Mouse (Mus musculus): Measurements from ENCODE around the gene Anxa5.

Anxa5 gene

DNA sequence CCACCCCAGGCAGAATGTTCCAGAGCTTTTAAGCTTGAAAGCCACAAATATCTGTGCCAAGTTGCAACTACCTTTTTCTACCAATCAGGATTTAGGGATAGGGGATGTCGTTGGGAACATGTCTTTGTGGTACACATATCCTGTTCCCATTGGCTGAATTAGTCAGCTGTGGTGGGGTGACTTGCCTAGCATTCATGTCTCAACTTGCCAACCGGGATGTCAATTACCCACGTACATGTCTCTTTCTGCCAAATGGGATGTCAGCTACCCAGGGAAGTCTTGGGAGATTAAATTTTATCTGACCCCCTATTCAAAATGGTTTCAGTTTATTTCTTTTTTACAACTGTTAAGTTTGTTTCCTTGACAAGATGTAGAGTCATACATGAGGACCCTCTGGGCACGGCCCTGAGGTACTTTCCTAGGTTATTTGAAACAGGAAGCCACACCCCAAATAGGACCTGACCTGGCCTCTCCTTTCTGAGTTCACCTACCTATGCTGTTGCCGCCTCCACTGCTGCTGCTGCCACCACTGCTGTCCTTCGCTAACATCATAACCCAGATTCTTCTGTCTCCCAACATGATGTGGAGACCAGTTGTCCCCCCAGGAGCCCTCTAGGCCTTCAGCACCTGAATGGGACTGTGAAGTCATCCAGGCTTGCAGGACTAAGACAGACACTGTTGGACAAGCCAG lies 13.3 kb upstream of the Anxa5 start:
- DNase-seq (ENCODE audit: low read depth in 1 of 2, low spot score in 2 of 2) = no peak

DNA sequence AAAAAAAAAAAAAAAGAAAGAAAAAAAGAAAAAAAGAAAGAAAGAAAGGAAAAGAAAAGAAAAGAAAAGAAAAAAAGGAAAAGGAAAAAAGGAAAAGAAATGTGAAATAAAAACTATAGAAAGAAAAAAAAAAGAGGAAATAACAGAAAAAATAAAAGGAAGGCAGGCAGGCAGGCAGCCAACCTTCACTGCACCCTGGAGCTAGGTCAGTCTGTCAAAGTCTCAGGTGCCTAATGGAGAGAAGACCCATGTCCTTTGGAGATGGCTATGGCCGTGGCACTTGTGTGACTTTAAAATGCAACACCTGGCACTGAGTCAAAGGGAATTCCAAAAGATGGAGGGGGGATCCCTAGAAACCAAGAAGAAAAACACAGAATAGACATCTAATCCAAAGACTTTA lies 12.7 kb upstream of the Anxa5 start:
- no peak for DNase-seq (ENCODE audit: low read depth in 1 of 2, low spot score in 2 of 2)

DNA sequence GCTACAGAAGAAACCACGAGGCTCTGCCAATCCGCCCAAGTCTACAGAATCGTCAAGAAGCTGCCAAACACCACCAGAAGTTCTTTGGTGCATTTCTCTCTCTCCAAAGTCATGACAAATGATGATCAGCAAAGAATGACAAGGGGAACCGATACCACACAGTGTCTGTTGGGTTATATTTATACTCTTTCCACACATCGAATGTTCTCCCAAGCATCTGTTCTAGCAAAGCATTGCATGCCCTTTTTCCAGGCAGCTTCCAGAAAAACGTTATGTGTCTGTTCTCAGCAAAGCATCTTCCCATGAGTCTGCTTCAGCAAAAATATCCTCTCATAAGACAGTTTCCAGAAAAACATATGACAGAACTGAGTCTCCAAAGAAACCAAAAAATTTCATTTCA lies 11.2 kb upstream of the Anxa5 start:
- DNase-seq (ENCODE audit: low read depth in 1 of 2, low spot score in 2 of 2) = no peak

DNA sequence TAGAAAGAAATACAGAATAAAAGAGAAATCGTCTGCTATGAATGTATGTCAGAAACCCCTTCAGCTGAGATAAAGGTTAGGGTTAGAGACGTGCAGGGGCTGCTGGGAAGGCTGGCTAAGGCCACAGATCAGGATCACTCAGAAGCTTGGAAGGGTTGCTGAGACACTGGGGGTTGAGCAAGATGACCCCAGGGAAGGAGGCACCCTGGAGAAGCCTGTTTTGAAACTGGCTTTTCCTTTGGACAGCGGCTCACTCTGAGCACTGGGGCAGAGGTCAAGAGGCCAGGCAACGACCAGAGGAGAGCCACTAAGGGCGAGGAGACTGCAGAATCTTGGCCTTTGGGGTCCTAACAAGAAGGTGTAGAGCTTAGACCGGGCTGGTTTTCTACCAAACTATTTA lies 10.5 kb upstream of the Anxa5 start:
- DNase-seq (ENCODE audit: low read depth in 1 of 2, low spot score in 2 of 2) = no peak

DNA sequence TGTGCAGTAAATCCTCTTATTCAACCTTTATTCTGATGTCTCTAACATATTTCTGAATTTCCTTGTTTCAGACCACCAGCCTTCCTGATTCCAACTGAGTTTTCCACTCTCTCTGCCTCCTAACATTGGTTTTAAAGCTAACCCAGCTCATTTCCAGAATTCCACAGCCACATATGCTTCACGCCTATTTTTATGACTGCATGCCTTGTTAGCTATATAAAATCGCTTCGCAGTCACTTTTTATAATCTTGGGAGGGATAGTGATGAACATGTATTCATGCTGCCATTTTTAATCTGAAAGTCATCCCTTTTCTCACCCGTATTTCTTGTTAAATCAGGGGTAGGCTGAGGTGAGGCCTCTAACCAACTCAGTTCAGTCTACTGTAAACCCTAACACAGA lies 8.6 kb upstream of the Anxa5 start:
- DNase-seq (ENCODE audit: low read depth in 1 of 2, low spot score in 2 of 2) = no peak

DNA sequence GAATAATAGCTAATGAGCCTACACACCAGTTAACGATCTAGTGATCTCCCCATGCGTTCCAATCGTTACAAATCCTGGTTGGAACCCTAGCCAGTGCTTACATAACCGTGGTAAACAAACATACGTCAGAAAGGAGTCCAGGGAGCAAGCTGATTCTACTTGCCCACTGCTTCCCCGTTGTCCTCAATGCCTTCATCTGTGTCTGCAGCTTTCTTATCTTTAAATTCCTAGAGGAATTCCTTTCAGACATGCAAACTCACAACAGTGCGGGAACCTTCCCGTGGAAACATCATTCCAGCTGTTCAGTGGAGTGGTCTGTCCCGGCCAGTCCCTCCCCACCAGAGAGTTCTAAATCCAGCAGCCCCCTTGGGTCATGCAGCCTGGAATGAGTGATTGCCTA lies 7.2 kb upstream of the Anxa5 start:
- DNase-seq (ENCODE audit: low read depth in 1 of 2, low spot score in 2 of 2) = no peak

DNA sequence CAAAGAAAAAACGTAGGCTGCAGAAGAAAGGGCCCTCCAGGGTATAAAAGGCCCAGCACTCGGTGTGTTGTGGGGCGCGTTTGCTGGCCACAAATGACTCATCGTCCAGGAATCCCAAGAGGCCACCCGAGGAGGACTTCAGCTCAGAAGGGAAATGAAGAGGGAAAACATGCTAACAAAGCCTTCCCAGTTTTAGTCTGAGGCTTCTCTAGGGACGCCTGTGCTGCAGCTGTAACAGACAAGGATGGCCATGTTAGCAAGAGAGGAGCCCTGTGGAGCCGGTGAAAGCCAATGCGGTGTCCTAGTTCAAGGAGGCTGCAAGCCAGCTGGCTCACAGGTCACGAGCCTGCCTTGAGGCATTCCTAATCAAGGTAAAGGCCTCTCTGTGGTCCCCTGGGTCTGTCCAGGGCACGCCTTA lies 6.1 kb upstream of the Anxa5 start:
- DNase-seq (ENCODE audit: low read depth in 1 of 2, low spot score in 2 of 2) = no peak

DNA sequence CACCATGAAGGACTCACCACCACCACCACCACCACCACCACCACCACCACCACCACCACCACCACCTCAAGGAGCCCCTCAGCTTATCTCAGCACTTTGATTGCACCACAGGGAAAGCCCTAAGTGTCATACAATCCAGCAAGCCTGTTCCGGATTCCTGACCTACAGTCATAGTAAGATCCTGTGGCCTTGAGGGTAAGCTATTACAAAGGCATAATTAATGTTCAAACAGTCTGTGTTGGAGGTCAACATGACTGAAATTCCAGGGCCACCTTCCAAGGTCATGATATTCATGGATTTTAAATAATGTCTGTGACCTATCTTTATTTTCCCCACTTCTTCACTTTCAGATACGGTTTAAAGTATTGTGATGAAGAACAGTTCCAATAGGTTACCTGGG lies 4.8 kb upstream of the Anxa5 start:
- no peak for DNase-seq (ENCODE audit: low read depth in 1 of 2, low spot score in 2 of 2)

DNA sequence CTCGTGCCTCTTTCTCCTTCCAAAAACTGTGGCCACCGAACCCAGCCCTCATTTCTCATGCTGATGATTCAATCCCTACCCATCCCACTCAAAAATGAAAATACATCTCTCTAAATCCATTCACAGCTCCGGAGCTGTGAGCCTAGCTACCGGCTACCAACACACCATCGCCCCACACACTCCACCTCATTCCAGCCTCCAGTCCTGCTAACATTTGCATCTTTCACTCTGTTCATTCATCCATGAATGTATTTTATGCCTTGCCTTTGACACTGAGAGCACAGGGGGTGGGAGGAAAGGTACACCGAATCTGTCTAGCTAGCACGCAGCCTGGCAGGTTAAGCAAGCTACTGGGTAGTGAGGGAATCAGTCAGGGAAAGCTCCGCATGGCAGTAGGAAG lies 3.1 kb upstream of the Anxa5 start:
- no peak for DNase-seq (ENCODE audit: low read depth in 1 of 2, low spot score in 2 of 2)

DNA sequence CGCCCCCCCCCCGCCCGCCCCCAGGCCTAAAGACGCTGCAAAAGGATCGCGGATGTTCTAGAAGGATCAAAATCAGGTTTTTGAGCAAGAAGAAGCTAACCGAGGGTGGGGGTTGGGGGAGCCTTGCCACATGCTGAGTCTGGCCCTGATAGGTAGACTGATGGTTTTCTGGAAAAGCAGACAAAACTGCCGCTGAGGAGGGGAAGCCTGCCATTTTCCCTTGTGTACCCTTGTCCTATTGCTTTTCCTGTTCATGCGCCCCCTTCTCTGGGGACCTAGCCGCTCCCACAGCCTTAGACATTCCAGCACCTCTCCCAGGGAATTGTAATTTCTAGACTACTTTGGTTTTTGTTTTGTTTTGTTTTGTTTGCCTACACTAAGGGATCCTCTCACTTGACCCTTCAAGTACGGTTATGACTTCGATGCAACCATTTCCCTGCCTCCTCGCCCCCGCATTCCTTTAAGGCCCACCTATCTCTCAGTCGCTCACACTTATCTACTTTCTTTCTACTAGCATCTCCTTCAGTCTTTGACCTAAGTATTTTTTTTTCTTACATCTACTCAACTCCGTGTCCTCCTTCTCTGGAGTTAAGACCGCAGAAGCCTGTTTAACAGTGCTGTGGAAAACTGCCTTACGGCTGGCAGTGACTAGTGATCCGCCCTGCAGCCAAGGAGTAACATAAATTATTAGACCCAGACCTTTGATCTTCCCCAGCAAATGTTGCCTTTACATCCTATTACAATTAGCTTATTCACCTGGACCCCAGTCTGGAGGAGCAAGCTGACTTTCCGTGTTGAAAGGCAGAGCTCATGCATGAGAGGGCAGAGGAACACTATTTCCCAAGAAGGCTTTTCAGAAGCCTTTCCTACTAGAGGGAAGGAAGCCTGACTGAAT lies 814 bp upstream of the Anxa5 start:
- DNase-seq (ENCODE audit: low read depth in 1 of 2, low spot score in 2 of 2) = no peak

DNA sequence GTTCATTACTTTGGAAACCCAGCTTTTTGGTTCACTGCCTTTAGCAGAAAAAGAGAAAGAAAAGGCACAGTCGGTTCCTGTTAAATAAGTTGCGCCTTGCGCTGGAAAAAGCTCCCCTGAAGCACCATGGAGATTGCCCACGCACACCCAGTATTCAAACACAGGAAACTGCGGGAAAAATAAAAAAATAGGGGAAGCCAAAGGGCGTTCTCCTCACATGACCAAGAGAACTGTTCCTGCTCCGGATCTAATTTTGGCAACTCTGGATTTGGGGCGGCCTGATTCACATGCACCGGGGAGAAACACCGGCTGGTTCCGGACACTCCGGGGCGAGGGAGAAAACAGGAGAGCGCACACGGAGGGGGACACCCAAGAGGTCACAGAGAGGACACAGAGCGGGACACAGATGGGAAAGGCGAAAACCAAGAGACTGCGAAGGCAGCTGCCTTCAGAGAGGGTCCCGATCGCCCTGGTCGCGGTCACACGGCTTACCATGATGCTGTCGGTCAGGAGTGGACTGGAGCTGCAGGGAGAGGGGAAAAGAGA lies 683 bp downstream of the Anxa5 start:
- peak; percentile 41 to 43 for DNase-seq (ENCODE audit: low read depth in 1 of 2, low spot score in 2 of 2)

DNA sequence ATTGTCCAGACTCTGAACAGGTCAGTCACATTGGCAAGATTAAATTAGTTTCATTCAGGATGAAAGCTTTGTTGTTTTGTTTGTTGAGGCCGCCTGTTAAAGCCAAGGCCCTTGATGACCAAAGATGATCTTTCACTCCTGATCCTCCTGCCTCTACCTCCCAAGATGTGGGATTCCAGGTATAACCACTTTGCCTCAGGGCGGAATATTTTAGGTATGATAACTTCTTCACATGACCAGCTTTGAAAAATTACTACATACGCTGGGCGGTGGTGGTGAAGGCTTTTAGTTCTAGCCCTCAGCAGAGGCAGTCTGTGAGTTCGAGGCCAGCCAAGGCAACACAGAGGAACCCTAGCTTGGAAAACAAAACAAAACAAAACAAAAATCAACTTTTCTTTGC lies 1.3 kb downstream of the Anxa5 start:
- no peak for DNase-seq (ENCODE audit: low read depth in 1 of 2, low spot score in 2 of 2)

DNA sequence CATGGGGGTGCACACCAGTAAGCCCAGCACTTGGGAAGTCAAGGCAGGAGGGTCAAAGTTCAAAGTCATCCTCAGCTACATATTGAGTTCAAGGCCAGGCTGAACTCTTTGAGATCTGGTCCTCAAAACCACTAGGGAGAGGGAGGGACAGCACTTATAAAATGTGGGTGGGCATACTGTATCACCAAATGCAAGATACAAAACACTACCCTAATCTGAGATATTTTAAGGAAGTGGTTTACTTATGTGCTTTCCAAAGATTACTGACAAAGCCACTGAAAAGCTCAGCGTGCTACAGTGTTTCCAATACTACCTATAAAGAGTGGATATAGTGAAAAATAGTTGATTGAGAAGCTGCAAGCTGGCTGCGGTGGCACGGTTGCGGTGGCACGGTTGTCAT lies 2.5 kb downstream of the Anxa5 start:
- no peak for DNase-seq (ENCODE audit: low read depth in 1 of 2, low spot score in 2 of 2)

DNA sequence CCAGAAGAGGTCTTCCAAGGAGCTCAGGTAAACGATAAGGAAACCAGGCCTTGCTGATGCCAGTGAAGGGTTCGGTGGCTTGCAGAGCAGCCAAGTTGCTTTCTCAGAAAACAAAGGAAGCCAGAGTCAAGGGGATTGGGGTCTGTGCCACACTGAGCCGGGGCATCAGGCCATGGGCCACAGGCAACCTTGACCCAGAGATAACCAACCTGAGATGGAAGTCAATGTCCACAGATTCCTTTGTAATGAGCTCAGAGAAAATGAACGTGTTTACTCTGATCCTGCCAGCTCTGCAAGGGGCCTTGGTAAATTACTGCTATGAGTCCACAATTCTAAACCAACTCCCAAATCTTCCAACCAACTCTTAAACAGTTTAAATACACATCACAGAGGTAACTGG lies 3.8 kb downstream of the Anxa5 start:
- DNase-seq (ENCODE audit: low read depth in 1 of 2, low spot score in 2 of 2) = no peak

DNA sequence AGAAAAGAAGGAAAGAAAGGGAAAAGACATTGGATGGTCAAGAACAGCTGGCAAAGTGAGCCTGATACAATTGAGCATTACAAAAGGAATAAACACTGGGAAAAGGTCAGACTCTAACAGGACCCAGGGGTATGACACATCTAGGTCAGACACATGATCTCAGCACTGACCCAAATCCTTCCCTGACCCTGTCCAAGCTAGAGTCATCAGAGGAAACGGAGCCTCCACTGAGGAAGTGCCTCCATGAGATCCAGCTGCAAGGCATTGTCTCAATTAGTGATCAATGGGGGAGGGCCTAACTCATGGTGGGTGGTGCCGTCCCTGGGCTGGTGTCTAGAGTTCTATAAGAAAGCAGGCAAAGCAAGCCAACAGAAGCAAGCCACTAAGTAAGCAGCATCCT lies 6.8 kb downstream of the Anxa5 start:
- DNase-seq (ENCODE audit: low read depth in 1 of 2, low spot score in 2 of 2) = no peak

DNA sequence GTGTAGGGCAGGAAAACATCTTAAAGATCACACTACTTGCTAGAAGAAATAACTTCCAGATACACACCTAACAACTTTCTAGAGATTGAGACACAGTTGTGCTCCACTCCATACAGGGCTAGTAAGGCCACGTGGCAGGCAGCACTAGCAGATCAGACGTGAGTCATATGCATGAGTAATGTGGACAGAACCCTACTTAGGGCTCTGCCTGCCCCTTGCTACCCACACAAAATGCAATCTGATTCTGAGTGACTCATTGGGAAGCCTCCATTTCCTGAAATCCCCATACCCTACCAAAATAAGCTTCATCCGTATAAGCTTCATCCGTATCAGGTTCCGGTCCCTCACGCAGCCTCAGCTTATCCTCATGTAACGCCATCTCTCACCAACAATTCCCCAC lies 8.1 kb downstream of the Anxa5 start:
- DNase-seq (ENCODE audit: low read depth in 1 of 2, low spot score in 2 of 2) = no peak

DNA sequence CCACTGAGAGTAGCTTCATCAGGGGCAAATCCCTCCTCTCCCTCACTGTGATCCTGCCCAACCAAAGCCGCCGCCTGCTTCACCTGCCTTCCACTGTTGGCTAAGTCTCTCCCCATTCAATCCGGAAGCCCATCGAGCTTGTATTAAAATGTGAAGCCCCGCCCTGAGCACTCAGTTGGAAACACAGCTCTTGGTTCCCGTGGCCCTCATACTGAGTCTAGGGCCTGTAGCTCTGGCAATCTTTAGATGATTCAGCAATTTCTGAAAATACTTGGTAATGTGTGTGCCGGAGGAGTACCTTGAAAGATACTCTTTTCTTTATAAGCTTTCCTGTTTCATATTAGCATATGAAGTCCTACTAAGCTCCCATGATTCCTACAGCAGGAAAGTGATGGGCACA lies 10.2 kb downstream of the Anxa5 start:
- DNase-seq (ENCODE audit: low read depth in 1 of 2, low spot score in 2 of 2) = no peak

DNA sequence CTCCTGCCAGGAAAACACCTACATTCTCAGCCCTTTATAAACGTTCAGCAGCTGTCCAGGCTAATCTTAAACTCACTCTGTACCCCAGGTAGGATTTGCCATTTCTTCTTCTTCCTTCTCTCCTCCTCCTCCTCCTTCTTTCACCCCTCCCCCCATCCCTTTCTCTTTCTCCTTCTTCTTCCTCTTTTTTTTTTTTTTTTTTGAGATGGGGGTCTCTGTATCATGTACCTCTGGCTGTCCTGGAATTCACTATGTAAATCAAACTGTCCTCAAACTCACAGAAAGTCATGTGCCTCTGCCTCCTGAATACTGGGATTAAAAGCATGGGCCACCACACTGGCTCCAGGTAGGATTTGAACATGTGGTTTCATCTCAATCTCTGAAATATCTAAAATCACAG lies 13.3 kb downstream of the Anxa5 start:
- no peak for DNase-seq (ENCODE audit: low read depth in 1 of 2, low spot score in 2 of 2)

DNA sequence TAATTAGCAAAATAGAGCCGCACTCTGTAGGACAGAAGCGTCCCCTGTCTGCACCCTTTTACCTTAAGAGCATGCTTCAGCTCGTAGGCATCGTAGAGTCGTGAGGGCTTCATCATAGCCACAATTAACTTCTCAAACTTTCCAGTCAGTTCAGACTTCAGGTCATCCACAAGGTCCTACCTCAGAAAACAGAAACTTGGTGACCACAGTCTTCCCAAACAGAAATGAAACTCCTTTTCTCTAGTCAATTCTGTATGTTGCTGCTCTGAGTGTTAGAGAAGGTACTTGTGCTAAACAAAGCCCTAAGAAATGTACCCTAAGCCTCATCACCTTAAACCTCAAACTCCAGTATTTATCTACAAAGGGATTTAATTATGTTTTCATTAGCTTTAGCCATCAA lies 13.9 kb downstream of the Anxa5 start:
- DNase-seq (ENCODE audit: low read depth in 1 of 2, low spot score in 2 of 2) = no peak

DNA sequence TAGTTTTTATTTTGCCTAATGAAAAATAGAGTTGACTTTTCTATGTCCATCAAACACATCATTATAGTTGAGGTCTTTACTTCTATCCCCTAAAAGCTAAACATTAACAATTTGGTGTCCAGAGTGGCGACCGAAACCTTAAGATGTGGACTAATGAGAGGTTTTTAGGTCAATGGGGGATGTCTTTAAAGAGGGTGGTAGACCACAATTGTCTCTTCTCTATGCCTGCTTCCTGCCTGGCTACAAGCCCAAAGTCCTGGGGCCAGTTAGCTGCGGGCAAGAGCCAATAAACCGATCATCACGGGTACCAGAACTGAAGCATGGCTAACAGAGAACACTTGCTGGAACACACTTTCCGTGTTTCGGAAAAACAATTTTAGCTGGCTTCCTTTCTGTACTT lies 15.0 kb downstream of the Anxa5 start:
- DNase-seq (ENCODE audit: low read depth in 1 of 2, low spot score in 2 of 2) = no peak

DNA sequence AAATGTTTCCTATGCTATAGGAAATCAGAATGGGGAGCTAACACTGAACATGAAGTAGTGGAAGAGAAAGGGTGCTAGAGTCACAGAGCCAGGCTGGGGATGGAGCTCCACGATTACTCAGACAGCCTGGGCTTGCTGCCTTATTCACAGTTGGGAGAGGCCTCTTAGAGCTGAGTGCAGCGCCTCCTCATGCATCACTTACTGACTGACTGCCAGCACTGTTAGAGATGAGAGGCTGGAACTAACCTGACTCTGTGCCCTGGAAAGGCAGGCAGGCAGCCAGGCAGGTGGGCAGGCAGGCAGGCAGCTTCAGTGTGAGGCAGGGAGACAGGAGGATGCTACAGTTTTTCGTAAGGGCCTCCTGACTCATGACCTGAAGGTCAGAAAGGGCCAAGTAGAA lies 20.1 kb downstream of the Anxa5 start:
- no peak for DNase-seq (ENCODE audit: low read depth in 1 of 2, low spot score in 2 of 2)

DNA sequence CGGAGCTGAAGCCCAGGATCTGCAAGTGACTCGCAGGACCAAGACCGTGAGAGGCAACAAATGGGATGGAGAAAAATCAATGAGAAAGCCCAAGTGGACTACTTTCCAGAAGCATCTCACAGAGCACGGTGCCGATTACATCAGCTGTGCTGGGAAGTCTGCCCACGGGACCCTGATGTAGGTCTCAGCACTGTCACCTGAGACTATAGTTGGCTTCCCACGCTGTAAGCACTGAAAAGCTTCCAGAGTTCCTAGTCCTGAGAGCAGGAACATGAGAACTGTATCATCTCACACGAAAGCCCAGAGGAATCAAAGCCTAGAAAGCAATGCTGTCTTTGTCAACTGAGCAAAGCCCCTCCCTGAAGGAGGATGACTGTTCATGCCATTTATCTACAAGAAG lies 20.6 kb downstream of the Anxa5 start:
- no peak for DNase-seq (ENCODE audit: low read depth in 1 of 2, low spot score in 2 of 2)

DNA sequence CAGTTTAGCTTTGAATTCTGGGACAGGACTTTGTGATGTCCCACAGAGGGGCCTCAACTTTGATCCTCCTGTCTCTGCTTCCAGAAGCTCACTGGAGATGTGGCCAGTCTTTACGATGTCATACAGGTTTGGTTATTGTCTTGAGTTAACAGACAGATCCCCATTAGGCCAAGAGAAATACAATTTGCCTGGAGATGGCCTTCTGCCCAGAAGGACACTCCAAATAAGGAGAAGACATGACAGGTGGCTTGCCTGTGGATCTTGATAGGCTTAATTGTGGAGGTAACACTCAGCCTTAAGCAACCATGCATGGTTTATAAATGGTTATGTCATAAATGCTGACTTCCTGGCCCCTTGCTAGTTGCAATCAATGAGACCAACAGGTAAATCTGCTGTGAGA lies 23.2 kb downstream of the Anxa5 start:
- no peak for DNase-seq (ENCODE audit: low read depth in 1 of 2, low spot score in 2 of 2)

Measured in monocyte, adult 2 months (primary cell).